Mouse (Mus musculus): ENCODE results near the gene Cited2.

DNA sequence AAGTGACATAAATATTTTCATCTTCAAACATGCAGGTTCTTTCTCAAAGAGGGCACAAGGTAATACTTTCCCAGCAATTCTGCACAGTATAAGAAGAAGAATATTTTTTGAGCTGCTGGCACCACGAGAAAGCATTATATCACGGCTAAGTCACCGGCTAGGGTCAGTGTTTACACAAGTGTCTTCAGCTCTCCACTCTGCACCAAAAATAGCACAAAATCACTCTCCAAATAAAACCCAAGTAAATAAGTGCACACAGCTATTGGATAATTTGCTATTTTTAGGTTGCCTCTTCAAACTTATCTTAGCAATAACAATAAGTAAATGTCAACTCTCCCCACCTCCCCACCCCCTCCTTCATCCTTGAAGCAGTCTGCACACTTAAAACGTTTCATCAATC is 33.2 kb upstream of the Cited2 start:
- TF ChIP-seq CTCF (IDR thresholded peaks at IDR 0.05; ENCODE audit: control insufficient read depth, insufficient read depth, low read length) (no peak), POLR2A (IDR thresholded peaks at IDR 0.05; ENCODE audit: borderline replicate concordance, control insufficient read depth, low read depth, low read length) (no peak)
